Mouse (Mus musculus): ENCODE data around the gene Ablim1.

Gene Ablim1

GRCm38 (mm10) chr19:57343860-57344259 lies 29.1 kb upstream of the Ablim1 start:
- peak; percentile 29 to 33 for DNase-seq (ENCODE audit: low spot score in 2 of 2)

- DNase-seq (ENCODE audit: low spot score in 2 of 2) = no peak
These were observed 26.4 kb upstream of the Ablim1 start for GRCm38 (mm10) chr19:57340900-57341742.

- no peak for DNase-seq (ENCODE audit: low spot score in 2 of 2)
These were observed 24.7 kb upstream of the Ablim1 start for GRCm38 (mm10) chr19:57339281-57339864.

- no peak for DNase-seq (ENCODE audit: low spot score in 2 of 2)
These were observed 20.4 kb upstream of the Ablim1 start for GRCm38 (mm10) chr19:57335135-57335534.

GRCm38 (mm10) chr19:57333356-57333755 lies 18.6 kb upstream of the Ablim1 start:
- DNase-seq (ENCODE audit: low spot score in 2 of 2) = no peak

- no peak for DNase-seq (ENCODE audit: low spot score in 2 of 2)
These were observed 16.5 kb upstream of the Ablim1 start for GRCm38 (mm10) chr19:57331237-57331636.

- no peak for DNase-seq (ENCODE audit: low spot score in 2 of 2)
These were observed 15.6 kb upstream of the Ablim1 start for GRCm38 (mm10) chr19:57330309-57330708.

- DNase-seq (ENCODE audit: low spot score in 2 of 2) = peak in 1 of 2 experiments; percentile 59
These were observed 14.1 kb upstream of the Ablim1 start for GRCm38 (mm10) chr19:57328792-57329191.

- no peak for DNase-seq (ENCODE audit: low spot score in 2 of 2)
These were observed 13.6 kb upstream of the Ablim1 start for GRCm38 (mm10) chr19:57328269-57328668.

GRCm38 (mm10) chr19:57327679-57328078 lies 13.0 kb upstream of the Ablim1 start:
- DNase-seq (ENCODE audit: low spot score in 2 of 2) = no peak

- DNase-seq (ENCODE audit: low spot score in 2 of 2) = peak; percentile 33 to 75
These were observed 11.1 kb upstream of the Ablim1 start for GRCm38 (mm10) chr19:57325748-57326300.

GRCm38 (mm10) chr19:57323087-57323486 lies 8.4 kb upstream of the Ablim1 start:
- DNase-seq (ENCODE audit: low spot score in 2 of 2) = no peak

- no peak for DNase-seq (ENCODE audit: low spot score in 2 of 2)
These were observed 7.8 kb upstream of the Ablim1 start for GRCm38 (mm10) chr19:57322491-57322890.

- no peak for DNase-seq (ENCODE audit: low spot score in 2 of 2)
These were observed 7.1 kb upstream of the Ablim1 start for GRCm38 (mm10) chr19:57321839-57322238.

GRCm38 (mm10) chr19:57320656-57321382 lies 6.1 kb upstream of the Ablim1 start:
- no peak for DNase-seq (ENCODE audit: low spot score in 2 of 2)

- no peak for DNase-seq (ENCODE audit: low spot score in 2 of 2)
These were observed 1.9 kb upstream of the Ablim1 start for GRCm38 (mm10) chr19:57316597-57316996.

GRCm38 (mm10) chr19:57315013-57315565 lies 370 bp upstream of the Ablim1 start:
- DNase-seq (ENCODE audit: low spot score in 2 of 2) = no peak

- no peak for DNase-seq (ENCODE audit: low spot score in 2 of 2)
These were observed 801 bp downstream of the Ablim1 start for GRCm38 (mm10) chr19:57313891-57314345.

- DNase-seq (ENCODE audit: low spot score in 2 of 2) = no peak
These were observed 1.5 kb downstream of the Ablim1 start for GRCm38 (mm10) chr19:57313226-57313625.

- no peak for DNase-seq (ENCODE audit: low spot score in 2 of 2)
These were observed 4.7 kb downstream of the Ablim1 start for GRCm38 (mm10) chr19:57309980-57310379.

- DNase-seq (ENCODE audit: low spot score in 2 of 2) = no peak
These were observed 8.1 kb downstream of the Ablim1 start for GRCm38 (mm10) chr19:57306601-57307000.

GRCm38 (mm10) chr19:57305972-57306371 lies 8.7 kb downstream of the Ablim1 start:
- DNase-seq (ENCODE audit: low spot score in 2 of 2) = no peak
